Mouse (Mus musculus) ZHBTc4 (cell line): ENCODE data around the gene Mrpl47.
"Not testable (repeated sequence)": the region's sequence is repeated elsewhere in the genome, so short reads cannot be mapped to it uniquely, and the experiment has no call there.

Experiments used
- DNase-seq: peaks from one replicate; pipeline ENCODE4 v3.0.0-alpha.2; 2011; ENCODE audit warnings: low read depth, low spot score

The Mrpl47 gene

DNA sequence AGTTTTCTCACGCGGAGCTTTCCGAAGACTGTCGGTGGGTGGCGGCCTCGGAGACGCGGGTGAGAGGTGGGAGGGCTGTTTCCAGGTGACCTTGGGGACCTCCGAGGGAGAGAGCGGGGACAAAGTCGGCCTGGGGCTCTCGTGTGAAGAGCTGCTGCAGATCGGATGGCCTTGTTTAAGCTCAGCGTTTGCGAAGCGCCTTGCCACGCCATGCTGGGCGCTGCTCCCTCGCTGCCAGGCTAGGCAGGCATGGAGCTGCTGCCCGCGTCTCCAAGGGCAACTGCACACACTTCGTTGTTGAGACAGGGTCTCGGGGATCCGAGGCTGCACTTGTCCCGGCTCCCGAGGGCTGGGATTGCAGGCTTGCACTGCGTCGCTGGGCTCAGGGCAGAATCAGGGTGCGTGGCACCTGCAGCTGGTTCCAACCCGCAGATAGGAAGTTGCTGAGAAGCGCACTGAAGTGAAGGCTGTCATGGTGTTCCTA, at the start of gene Mrpl47:
Gene Mrpl47 (minus strand): TSS at position 434 of the 484 bp plus-strand sequence.
- DNase-seq: no peak

DNA sequence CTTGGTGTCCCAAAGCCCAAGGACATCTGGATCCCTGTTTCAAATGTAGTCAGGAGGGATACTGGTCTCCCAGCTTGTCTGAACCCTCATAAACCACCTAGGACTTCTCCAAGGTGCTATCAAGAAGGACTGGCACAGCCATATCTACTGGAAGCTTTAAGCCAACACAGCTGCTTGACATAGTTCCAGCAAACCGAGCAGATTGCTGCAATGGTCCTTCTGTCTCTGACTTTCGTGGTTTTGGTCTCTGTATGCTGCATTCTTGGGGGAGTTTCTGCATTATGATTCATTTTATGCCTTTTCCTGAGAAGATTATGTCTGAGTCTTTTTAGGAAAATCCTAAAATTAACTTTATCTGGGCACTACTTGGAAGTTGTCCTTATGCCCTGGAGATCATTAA, 33.4 kb upstream of the Mrpl47 start:
- no peak for DNase-seq

DNA sequence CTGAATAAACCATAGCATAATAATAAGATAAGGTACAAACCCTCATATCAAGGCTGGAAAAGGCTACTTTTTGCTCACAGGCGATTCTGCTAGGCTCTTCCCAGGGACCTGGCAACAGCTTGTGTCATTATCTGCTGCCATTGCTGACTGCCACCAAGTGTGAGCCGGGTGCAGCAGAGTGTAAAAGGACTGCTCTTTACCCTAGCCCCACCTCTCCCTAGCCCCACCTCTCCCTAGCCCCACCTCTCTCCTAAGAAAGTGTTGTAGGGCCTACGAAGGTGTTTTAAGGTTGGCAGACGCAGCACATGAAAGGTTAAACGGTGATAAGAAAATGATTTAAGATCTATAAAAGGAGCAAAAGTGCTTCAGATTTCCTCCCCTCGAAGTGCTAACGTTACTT, 26.5 kb upstream of the Mrpl47 start:
- peak; percentile 66 for DNase-seq

DNA sequence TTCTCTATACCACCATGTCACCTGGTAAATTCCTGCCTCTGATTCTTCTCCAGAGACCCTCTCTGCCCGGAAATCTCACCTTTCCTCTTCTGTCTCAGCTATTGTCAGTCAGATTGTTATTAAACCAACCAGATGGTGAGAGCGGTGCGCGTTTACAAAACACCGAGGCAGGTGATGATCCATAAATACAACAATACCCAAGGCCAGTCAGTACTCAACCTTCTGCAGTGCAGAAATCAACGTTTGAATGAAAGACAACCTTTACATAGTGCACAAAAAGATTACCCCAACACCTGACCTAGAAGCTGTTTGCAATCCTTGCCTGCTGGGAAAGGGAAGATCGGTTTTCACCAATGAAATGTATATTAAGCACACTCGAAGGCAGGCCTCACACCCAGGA, 25.6 kb upstream of the Mrpl47 start:
- DNase-seq: peak; percentile 70

DNA sequence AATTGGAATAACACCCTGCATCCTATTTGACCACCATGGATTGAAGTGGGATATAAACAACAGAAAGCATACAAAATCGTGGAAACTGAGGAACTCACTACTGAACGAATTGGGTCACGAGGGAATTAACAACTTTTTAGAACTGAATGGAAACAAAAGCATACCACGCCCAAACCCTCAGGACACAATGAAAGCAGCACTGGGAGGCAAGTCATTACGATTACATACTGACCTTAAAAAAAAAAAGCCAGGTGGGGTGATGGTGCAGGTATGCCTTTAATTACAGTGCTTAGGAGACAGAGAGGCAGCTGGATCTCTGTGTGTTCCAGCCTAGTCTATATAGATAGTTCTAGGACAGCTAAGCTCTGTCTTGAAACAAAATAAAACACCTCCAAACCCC, 21.8 kb upstream of the Mrpl47 start:
- DNase-seq: peak; percentile 78

DNA sequence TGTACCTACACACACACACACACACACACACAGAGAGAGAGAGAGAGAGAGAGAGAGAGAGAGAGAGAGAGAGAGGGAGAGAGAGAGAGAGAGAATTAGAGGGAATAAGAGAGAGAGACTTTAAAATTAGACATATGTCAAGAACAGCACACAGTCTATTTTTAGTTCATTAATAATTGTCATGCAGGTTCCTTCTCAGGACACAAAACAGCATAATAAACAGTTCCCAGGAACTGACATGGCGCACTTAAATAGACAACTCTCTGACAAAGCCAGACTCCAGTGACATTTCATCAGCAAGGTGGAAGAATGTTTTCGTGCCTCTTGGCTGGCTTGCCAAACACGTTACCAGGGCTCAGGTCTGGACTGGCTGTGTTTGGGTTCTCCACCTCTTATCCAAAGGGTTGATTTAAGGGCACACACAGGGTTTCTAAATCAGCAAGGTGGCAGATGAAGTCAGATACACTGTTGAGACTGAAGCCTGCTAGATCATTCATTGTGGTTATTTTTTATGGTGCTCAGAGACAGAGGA, 17.0 kb upstream of the Mrpl47 start:
- DNase-seq: no peak

DNA sequence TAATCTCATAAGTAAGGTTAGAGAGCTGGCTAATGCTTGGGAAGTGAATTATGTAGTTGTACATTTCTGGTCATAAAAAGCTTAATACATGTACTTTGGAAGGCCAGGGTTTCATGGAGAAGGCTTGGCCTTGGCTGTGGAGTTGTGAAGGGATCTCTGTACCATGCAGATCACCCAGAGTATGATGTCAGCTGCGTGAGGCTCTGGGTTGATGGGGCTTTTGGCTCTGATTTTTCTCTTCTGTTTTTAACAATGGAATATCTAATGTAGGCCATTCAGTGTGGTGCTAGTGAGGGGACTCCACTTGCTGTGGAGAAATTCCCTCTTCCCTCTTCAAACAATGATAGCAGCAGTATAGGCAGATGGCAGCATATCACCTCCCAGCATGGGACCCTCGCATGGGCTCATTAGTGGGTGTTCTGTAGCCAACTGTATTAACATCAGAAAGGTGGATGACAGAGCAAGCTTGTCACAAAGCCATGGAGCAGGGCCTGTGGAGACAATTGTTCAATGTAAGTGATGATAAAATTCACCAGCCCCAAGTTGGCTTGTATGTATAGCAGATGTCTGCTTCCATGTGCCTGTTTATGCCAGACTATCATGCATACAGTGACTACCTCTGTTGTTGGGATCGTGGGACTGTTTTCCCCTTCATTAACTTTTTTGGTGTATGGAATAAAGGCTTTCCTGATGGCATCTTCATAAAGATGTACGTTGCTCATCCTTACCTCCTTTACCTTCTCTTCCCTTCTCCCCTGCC, 12.6 kb upstream of the Mrpl47 start:
- DNase-seq: peak; percentile 27

DNA sequence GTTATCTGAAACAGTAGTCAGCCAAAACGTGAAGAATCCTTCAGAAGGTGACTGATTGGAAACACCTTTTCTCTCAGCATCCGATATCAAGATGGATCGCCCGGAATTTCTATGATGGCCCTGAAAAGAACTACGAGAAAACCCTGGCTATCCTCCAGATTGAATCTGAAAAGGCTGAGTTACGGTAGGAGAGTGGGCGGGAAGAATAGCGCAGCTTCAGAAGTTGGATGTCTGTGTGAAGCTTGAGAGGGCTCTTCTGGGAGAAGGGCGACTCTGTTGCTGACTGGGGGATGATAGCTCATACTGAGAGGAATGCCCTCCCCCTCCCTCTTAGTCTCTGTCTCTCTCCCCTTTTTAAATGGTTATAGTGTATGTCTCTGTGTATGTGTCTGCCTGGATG, 11.0 kb upstream of the Mrpl47 start:
- no peak for DNase-seq

DNA sequence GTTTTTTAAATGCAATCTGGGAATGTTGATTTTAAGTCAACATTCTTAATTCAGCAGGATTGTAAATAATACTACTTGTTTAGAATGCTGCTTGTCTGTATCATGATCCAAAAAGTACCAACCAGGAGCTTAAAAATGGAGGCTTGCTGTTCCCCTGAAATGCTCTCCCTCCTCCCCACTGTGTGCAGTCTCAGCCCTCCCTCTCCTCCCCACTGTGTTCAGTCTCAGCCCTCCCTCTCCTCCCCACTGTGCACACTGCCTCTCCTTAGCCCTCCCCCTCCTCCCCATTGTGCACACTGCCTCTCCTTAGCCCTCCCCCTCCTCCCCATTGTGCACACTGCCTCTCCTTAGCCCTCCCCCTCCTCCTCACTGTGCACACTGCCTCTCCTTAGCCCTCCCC, 8.0 kb upstream of the Mrpl47 start:
- DNase-seq: peak; percentile 40

DNA sequence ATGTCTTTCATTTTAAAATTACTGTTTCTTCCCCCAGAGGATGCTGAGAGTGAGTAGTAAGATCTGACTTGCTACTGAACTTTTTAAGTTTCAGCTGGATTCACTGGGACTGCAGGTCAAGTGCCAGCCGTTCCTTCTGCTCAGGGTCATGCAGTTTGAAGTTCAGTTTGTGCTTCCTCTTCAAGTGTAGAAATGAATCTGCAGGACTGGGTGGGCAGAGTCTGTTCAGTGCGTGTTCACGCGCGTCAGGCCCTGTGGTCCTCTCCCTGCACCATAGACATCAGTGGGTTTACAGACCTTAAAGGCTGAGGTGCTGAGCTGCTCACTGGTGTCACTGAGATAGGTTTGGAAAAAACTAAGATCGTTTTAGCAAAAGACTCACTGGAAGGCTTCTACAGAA, 7.6 kb upstream of the Mrpl47 start:
- DNase-seq: no peak

DNA sequence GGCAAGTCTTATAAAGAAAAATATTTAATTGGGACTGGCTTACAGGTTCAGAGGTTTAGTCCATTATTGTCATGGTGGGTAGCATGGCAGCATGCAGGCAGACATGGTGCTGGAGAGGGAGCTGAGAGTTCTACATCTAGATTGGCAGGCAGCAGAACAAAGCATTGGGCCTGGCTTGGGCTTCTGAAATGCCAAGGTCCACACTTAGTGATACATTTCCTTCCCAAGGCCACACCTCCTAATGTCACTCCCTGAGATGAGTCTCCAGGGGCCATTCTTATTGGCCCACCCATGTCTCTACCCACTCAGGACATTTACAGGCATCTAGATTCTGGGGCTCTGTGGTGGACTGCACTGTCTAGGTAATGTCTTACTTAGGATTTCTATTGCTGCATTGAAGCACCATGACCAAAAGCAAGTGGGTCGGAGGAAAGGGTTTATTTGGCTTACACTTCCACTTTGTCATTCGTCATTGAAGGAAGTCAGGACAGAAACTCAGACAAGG, 4.9 kb upstream of the Mrpl47 start:
- DNase-seq: no peak

DNA sequence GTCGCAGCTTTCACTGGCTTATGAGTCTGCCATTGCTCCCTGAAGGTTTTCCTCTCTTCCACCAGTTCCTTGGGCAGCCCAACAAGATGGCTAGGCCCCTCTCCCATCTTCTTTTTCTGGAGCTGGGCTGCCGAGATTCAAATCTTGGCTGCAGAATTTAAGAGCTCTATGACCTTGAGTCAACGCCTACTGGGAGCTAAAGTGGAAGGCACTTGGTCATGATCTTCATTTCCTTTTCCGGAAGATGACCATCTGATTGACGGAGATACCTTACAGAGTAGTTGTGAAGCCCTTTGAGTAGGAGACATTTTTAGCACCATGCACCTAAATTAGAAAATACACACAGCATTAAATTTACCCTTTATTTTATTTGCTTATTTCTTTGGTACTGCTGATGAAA, 1.1 kb upstream of the Mrpl47 start:
- DNase-seq: no peak

DNA sequence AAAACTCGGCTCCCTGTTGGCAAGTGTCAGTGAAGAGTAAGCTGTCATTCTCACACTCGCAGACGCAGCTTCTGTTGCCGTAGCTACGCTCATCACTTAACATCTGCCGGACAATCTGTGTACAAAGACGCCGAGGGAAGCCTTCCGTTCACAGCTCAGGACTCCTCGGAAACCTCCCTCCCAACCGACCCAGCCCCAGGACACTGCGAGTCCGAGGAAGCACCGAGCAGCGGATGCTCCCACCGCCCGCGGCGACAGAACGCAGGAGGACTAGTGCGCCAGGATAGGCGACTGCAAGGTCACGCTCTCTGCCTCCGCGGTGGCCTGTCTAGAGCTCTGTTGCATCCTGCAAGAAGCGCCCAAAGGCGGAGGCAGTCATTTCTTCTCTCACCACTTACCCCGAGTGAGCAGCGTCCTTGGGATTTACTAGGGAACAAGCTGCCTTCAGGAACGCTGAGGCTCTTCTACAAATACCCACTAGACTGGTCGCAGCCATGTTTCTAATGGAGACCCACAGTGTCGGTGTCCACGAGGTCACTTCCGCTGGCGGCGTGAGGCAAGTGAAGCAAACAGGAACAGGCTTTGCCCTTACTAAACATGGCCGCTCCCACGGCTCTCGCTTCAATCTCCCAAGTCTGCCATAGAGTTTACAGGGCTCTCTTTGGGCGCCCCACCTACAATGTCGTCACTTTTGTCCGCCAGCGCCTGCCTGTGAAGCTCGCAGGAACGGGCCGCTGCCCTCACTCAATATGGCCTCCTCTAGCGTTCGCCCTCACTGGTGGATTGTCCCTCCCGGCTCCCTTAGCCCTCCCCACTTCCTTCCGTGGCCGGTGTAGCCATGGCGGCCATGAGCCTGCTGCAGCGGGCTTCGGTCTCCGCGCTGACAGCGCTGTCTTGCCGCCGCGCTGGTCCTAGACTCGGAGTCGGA, 897 bp downstream of the Mrpl47 start, which contains the start of gene Ndufb5:
Gene Ndufb5 (plus strand): TSS at position 747 of the 928 bp plus-strand sequence.
- peak; percentile 99 for DNase-seq

DNA sequence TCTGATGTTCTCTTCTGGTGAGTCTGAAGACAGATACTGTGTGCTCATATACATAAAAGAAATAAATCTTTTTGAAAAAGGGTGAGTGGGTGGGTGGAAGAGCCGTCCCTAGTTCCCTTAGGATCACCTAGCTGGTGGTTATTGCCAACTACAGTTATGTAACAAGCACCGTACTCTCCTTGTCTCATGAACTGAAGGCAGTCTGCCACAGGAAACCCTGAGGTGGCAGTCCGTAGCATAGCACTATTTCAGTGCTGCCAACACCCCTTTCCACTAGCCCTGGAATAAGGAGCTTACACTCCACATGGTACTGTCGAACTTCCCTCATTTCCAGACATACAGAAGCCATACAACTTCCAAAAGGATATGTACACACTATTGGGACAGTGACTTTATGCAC, 9.5 kb downstream of the Mrpl47 start:
- no peak for DNase-seq

DNA sequence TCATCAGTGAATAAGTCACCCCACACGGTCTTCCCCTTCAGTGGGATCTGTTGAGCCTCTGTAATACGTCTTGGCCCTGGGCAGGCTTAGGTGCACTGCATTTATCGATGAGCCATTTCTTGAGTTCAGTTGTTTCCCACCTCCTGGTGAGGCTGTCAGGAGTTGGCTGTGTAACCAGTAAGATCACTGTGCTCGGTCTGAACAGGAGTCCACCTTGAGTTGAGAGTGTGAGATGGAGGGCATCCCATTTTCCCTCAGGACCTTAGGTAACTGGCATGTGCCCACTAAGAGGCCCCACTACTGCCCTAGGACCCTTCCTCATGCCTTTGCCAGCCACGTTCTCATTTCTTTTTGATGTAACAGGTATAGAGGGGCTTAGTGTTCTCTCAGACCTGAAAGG, 11.5 kb downstream of the Mrpl47 start:
- no peak for DNase-seq

DNA sequence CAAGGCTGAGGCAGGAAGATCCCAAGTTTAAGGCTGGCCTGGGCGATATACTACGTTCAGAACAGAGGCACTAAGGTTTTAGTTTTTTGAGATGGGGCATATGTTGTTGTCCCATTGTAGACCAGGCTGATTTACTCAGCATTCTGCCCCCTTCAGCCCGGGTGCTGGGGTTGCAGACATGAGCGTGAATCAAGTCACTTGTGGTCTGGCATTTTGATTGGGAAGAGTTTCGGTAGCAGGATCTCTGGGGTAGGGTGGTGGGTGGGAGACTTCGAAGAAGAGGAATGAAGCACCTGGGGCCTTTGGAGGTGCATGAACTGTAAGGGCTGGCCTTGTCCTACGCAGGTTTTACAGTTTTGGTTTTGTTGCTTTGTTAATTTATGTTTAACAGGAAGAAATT, 13.2 kb downstream of the Mrpl47 start:
- no peak for DNase-seq

DNA sequence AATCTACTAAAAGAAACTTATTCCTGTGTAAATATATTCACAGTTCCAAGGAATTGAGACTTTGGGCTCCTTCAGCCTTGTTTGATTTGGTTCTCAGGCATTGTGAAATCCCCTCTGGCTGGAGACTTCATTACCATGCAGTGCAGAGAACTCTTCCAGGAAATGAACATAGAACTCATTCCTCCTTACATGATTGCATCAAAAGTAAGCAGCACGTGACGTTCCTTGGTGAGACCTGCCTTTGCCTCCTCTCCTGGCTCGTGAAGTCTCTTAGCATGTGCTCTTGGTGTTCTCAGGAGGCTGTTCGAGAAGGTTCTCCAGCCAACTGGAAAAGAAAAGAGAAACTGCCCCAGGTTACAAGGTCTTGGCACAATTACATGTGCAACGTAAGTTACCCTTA, 19.1 kb downstream of the Mrpl47 start:
- DNase-seq: no peak

DNA sequence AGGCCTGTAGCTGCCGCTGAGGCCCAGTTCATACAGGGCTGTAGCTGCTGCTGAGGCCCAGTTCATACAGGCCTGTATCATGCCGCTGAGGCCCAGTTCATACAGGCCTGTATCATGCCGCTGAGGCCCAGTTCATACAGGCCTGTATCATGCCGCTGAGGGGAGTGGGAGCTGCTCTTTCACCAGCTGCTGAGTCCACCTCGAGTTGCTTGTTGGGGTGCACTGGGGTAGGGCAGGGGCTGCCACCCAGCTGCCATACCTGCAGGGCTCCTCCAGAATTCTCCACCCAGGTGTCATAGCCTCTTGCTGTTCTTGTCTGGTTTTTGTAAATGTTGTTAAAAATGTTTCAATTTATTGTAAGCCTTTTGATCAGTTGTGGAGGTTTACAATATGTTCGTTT, 20.0 kb downstream of the Mrpl47 start:
- not testable (repeated sequence) for DNase-seq

DNA sequence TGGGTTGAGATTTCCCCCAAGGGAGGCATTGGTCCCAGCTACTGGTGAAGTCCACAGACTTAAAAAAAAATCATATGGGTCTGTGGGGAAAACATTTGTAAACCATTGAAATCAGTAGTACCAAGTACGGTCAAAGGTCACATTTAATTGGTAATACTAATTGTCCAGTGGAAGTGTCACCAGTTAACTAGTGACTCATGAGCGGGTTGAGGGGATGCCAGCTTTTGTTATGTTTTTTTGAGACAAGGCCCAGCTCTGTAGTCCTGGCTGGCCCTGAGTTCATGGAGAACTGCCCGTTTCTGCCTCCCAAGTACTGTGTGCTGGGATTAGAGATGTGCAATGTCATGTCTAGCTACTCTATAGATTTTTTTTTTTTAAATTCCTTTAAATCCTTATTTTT, 23.7 kb downstream of the Mrpl47 start:
- DNase-seq: no peak

DNA sequence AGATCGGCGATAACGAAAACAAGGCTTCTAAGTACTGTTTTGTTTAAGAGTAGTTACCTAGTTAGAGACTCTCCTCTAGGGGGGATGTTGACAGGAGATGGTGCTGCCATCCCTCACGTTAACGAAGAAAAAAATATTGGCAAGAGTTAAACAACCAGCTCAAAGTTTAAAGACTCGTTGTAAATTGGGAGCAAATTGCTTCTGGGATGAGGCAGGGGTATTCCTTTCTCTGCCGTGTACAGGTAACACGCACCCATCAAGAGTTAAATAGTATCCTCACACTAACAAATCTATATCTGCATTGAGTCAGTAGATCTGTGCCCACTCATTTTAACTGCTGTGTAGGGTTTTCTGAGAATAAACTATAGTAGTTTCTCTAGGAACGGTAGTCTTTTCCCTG, 28.0 kb downstream of the Mrpl47 start:
- DNase-seq: no peak

DNA sequence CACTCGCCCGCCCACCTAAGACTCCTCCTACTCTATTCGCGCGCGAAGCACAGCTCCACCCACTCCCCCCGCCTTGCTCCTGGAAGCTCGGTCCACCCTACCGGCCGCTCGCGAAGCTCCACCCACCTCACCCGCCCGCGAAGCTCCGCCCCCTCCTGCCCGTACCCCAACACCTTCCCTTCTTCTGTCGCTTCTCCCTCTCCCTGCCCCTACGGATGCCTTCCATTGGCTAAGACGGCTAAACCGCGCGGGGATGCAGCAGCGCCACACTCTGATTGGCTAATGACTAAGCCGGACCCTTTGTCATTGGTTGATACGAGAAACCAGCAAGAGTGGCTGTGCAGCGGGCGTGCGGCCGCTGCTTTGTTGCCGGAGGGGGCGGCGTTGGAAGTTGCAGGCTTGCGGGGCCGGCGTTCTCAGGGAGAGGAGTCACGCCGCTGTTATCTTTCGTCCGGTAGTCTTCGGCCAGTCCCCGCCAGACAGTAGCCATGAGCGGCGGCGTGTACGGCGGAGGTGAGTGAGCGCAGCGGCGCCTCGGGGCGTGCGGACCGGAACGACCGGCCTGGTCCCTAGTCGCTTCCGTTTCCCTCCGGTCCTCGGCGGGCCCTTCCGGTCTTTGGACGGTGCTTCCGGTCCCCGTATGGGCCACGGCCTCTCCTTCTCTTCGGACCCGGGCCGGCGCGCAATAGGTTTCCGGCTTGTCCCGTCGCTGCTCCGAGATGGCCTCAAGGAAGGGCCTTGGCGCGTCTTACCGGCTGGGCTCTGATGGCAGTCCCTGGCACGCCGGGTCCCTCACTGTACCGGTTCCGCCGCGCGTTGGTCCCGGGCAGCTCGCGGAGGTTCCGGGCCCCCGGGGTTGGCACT, 28.8 kb downstream of the Mrpl47 start:
- DNase-seq: peak; percentile 100
